Mouse (Mus musculus) forebrain, embryonic 10.5 days (tissue): ENCODE data around the gene Acvr1c. TPM values are rescaled to one million over a fixed set of nuclear protein-coding genes. Genes with fewer than 3 reads are reported as not detected.

Source experiments
- DNase-seq: peaks from one replicate; pipeline ENCODE4 v3.0.0-alpha.2; 2017; ENCODE audit warnings: low spot score; ENCODE audit errors: extremely low spot score
- H3K27ac ChIP-seq: fragments of 300-500 bp; sonication (generic); 2 replicates; pipeline ENCODE4 v1.5.1; 2016; ENCODE audit warnings: mild to moderate bottlenecking
- H3K27me3 ChIP-seq: fragments of 300-500 bp; sonication (generic); 2 replicates; pipeline ENCODE4 v1.6.1; 2016; ENCODE audit warnings: mild to moderate bottlenecking; ENCODE audit not compliant: poor library complexity, severe bottlenecking
- H3K36me3 ChIP-seq: fragments of 300-500 bp; sonication (generic); replicated peaks from 2 replicates; pipeline ENCODE4 v1.6.1; 2016; ENCODE audit warnings: mild to moderate bottlenecking, moderate library complexity
- H3K4me1 ChIP-seq: fragments of 300-500 bp; sonication (generic); 2 replicates; pipeline ENCODE4 v1.6.1; 2016
- H3K4me3 ChIP-seq: fragments of 300-500 bp; sonication (generic); 2 replicates; pipeline ENCODE4 v1.5.1; 2016; ENCODE audit warnings: mild to moderate bottlenecking, moderate library complexity
- H3K9me3 ChIP-seq: fragments of 300-500 bp; sonication (generic); 2 replicates; pipeline ENCODE4 v1.6.1; 2016; ENCODE audit warnings: mild to moderate bottlenecking, moderate library complexity
- WGBS: fragments of 180-500 bp; shearing (Covaris S2); methylation state at CpG from one replicate; pipeline ENCODE4 v1.1.7; 2016; 5-methylcytosine and 5-hydroxymethylcytosine counted together
- polyA plus RNA-seq: library from polyadenylated mRNA; unstranded; fragments of >200 nt; fragmentation: Nextera tagmentation; extraction: Ambion mirVana; gene quantifications from 2 replicates; pipeline ENCODE4 v1.2.1, GENCODE M21; 2016

Acvr1c gene
- polyA plus RNA-seq, 1 experiment from 2014 or later, result 0.20 TPM

DNA sequence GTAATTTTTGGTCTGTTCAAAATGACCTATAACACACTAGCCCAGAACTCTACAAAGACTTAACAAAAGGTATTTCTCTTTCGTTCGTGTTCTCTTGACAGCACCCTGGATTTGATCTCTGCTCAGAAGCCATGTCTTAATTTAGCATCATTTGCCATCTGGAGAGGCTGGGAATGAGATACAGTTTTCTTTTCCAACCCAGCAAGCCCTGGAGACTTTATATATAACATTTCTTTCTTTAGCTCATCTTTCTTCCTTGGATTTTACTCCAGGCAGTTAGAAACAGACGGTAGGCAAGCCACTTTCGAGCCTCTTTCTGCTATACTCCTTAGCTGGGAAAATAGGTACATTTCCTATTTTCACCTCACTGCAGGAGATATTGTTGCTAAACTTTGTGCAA is 117.1 kb downstream of the Acvr1c start:
- Histone ChIP-seq H3K4me1 (no peaks in the 10 kb centered on the region), H3K27ac (no peak overlapping the region)
- WGBS, result 91% methylated on average over 4 of the region's 4 CpGs

DNA sequence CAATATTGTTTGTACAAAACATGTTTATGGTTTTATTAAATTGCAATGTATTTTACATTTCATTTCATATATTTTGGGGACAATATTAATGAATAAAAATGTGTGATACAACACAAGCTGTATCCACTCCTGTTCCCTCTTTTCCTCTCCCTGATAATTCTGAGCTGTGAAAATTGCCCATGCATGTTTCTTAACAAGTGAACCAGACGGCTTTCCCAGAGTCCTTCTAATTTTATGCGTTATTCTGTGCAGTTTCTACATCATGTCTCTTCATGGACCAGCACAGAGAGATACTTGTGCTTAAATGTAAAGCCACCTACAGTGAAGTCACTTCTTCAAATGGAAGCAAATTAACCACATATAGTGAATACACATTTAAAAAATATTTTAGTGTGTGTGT is 120.2 kb downstream of the Acvr1c start:
- Histone ChIP-seq H3K9me3 (no peaks in the 10 kb centered on the region), H3K36me3 (no peaks in the 10 kb centered on the region), H3K4me1 (no peaks in the 10 kb centered on the region), H3K27me3 (no peaks in the 10 kb centered on the region), H3K27ac (no peak overlapping the region), H3K4me3 (no peak overlapping the region)
- 90% methylated on average over 2 of the region's 2 CpGs for WGBS
- no peak for DNase-seq

More for the DNA sequence above, 117.1 kb downstream of the Acvr1c start:
- Histone ChIP-seq H3K9me3 (no peaks in the 10 kb centered on the region), H3K27me3 (no peaks in the 10 kb centered on the region), H3K36me3 (no peaks in the 10 kb centered on the region), H3K4me3 (no peak overlapping the region)
- DNase-seq, result no peak

Other genes starting within 250 kb of the Acvr1c start
- gene Cytip, start 162.4 kb downstream of the Acvr1c start, polyA plus RNA-seq, result 0.17 and 0.21 TPM in 2 replicates
- gene Gm17409, start 112.2 kb upstream of the Acvr1c start, polyA plus RNA-seq, result not detected in 2 replicates
- 3.0 and 3.5 TPM in 2 replicates for gene Acvr1, start 209.3 kb upstream of the Acvr1c start, polyA plus RNA-seq
- gene Upp2, start 209.4 kb upstream of the Acvr1c start, polyA plus RNA-seq, result 3.9 and 4.5 TPM in 2 replicates